Mouse (Mus musculus) left cerebral cortex, postnatal 4 days (tissue): ENCODE measurements around the gene Pla2g10. TPM values are rescaled to one million over a fixed set of nuclear protein-coding genes. Genes with fewer than 3 reads are reported as not detected.
A peak's percentile ranks its signal among the peaks of the same experiment; 100 is the strongest.
"Not testable (repeated sequence)": the region's sequence is repeated elsewhere in the genome, so short reads cannot be mapped to it uniquely, and the experiment has no call there.

Source experiments
- DNase-seq: peaks from one replicate; pipeline ENCODE4 v3.0.0-alpha.2; 2022
- intact Hi-C: fragments of 180-260 bp; cut with DNase I; formaldehyde crosslinking; loops from one replicate; pipeline ENCODE4 v1.15.1; 2025
- total RNA-seq, 2 experiments: library from RNA; stranded (reverse); gene quantifications; 2 replicates each; pipeline ENCODE4 v1.2.3; 2021

The Pla2g10 gene
- not detected for total RNA-seq

DNA sequence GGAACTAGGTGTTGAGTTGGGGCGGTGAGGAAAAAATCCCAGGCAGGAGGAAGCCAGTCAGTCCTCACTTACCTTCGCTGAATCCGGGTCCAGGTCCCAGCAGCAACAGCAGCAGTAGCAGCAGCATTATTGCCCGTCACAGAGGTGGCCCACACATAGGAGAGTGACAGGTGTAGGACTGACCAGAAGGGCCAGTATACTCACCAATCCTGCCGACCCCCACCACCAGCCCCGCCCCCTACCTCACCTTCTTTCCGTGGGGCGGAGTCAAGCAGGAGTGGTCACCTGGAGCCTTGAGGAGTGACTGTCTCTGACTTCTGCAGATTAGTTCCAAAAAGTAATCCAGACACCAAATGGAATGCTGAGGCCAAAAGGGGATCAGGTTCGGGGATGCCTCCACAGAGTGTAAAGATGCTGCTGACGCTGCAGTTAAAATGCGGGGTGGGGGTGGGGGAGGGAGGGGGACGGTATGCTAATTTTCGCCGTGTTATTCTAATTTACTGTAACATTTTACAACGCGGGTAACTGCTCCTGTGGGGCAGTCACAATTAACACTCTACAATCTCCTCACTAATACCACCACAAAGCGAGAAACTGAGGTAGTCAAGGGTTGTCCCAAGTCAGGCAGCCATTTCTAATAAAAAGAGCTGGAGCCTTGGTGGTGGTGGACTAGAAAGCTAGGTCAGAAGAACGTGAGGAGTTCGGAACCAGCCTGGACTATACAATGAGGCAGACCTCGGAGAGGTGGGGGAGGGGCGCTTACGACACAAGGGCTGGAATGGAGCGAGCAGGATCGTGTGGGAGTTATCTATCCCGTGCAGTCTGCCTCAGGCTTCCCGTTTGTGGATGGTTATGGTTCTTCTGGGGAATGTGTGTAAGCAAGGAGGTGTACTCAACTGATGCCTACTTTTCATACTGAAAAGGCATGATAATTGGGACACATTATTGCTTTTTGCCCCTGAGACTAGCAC lies at the start of gene Pla2g10:
Pla2g10 (minus strand) TSS at position 699 of the 971 bp plus-strand sequence.
- no peak for DNase-seq
- intact Hi-C loops, result no loop called here

DNA sequence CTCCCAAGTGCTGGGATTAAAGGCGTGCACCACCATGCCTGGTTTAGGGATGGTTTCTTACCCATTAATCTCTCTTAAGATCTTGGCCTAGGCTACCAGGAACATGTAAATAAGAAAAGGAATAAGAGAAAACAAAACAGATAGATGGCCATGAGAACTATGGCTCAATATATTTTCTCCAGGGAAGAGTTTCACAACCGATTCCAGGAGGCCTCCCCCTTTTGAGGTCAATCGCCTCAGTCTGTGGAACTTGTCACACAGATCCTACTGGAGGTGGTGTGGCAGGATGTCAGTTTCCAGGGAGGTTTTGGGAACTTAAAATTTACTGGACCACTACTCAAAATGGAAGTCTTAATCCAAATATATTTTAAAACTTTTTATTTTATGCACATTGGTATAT lies 43.9 kb upstream of the Pla2g10 start:
- DNase-seq, intact Hi-C loops: not testable (repeated sequence)

DNA sequence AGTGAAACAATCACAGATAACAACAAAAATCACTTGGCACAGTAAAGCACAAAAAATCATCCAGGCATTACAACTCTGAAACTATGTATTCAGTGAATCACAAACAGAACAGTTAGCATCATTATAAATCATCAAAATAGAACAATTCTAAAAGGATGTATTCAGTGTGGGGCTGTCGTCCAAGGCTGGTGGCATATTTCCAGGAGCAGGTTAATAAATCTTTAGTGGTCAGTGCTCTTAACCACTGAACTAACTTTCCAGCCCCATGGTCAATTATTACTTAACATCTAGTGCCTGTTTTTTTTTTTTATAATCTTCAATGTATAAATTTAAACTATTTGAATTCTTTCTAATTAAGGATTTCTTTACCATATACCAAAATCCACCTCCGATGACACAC lies 43.2 kb upstream of the Pla2g10 start:
- intact Hi-C loops, DNase-seq: not testable (repeated sequence)

DNA sequence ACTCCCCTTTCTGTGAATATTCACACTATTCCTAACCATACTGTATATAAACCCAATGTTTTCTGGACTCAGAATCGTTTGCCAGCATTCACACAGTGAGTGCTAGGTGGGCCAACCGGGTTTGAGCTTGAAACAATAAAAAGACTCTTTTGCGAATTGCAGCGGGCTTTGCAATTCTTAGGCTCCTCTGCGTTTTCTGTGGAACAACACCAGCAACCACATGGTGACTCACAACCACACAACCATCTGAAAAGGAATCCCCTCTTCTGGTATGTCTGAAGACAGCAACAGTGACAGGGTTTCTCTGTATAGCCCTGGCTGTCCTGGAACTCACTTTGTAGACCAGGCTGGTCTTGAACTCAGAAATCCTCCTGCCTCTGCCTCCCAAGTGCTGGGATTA lies 41.3 kb upstream of the Pla2g10 start:
- intact Hi-C loops, DNase-seq: not testable (repeated sequence)

DNA sequence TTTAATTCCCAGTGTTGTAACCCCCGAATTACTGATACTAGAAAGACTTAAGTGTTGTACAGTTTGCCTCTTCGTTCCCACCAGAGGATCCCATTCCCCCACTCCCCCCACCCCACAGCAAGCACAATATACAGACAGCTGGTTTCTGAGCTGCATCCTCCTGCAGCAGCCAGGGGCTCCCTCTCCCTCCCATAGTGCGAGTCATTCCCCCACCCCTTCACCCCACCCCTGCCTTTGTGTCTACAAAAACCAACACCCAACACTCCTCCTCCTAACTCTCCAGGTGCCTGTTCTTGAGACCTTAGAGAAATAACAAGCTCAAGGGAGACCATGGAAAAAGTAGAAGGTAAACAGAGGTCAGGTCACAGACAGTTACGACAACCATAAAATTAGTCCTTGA lies 40.8 kb upstream of the Pla2g10 start:
- intact Hi-C loops, DNase-seq: not testable (repeated sequence)

DNA sequence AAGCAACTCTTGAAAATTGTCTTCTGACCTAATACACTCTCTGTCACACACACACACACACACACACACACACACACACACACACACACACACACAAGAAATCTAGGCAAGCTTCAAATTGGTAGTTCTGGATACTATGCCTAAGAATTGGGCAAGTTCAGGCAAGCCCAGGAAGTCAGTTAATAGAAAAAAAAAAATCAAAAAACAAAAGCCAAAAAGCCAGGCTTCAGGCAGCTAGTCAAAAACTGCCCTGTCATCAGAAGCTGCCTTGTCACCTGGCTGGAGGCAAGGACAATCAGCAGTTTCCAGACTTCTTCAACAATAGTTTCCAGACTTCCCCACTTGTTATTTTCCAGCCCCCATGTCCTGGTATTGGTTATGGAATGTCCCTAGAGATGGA lies 35.6 kb upstream of the Pla2g10 start:
- intact Hi-C loops, result no loop called here

DNA sequence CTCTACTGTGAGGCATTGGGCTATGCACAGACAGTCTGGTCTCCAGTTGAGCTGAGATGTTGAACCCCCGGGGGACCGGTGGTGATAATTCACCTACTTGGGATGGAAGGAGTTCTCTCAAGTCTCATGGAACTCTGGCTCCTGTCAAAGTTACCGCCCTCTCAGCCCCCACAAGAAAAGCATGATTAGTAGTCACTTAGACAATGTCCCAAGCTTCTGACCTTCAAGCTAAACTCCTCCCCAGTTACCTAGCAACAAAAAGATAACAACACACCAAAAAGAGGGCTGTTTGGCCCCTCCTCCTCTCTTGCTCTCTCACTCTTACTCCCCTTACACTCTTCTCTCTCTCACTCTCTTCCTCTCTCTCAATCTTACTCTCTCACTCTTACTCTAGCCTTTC lies 33.7 kb upstream of the Pla2g10 start:
- no peak for DNase-seq
- intact Hi-C loops, result no loop called here

More for the DNA sequence above, 35.6 kb upstream of the Pla2g10 start:
- DNase-seq, result no peak

DNA sequence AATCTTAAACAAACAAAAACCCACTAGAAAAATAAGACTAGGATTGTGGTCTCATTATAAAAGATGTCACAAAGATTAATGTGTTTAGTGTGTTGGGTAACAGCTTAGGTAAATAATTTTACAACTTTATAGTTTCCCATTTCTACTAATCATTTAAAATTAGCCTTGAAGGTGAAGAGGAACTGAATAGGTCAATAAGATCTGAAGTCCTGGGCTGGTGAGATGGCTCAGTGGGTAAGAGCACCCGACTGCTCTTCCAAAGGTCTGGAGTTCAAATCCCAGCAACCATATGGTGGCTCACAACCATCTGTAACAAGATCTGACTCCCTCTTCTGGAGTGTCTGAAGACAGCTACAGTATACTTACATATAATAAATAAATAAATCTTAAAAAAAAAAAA lies 32.0 kb upstream of the Pla2g10 start:
- DNase-seq, intact Hi-C loops: not testable (repeated sequence)

DNA sequence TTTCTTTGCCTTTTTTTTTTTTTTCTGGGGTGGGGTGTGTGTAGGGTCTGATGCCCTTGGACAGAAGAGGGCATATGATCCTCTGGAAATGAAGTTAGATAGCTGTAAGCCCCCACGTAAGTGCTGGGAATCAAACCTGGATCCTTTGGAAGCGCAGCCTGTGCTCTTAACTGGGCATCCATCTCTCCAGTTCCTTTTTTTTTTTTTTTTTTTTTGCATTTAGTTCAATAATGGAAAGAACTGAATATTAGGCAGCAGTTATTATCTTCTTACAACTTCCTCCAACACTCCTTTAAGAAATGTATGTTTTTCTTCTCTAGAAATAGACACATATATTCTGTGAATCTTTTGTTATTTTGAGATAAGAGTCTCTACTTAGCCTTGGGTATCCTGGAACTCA lies 27.0 kb upstream of the Pla2g10 start:
- intact Hi-C loops, result no loop called here
- no peak for DNase-seq

DNA sequence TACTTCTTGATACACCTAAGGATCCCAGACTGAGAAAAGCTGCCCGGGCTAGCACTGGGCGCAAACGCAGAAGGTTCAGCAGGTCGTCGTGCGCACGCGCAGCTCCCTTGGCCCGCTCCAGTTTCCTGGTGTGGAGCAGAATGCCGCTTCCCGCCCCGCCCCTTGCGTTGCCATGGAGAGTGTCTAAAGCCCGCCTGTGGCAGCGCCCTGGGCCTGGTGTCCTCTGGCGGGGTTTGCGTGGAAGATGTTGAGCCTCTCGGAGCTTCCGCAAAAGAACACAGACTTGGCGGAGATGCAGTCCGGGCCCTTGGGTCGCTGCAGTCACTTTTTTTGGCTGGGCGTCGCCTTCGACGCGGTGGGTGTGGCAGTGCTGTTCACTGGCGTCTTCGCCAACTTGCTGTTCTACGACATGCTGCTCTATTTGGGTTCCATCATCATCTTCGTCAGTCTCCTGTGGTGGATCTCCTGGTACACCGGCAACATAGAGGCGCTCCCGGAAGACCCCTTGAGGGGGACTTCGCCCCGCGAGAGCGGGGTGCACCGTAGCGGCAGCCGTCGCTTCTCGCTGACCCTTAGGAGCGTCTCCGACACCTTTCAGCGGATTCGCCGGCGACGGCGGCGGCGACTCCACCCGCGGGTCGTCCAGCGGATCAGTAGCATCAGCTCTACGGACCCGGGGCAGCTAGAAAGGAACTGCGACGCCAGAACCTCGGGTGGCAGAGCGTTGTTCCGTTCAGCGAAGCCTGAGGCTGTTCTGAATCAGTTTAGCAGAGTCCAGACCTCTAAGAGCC lies 23.8 kb upstream of the Pla2g10 start:
- intact Hi-C loops, result no loop called here
- DNase-seq, result peak; percentile 96

DNA sequence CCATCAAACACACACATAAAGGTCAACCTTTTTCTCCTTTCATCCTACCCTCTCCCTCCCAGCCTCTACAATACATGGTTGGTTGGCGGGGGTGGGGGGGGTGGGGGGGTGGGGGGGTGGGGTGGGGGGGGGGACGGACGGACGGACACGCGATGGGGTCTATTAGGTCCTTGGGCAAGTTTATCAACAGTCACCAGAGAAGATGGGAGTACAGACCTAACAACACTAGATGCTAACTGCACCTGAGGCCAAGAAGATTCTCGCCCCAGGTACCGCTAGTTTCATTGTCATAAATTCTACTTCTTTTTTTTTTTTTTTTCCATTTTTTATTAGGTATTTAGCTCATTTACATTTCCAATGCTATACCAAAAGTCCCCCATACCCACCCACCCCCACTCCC lies 23.2 kb upstream of the Pla2g10 start:
- DNase-seq, result no peak
- intact Hi-C loops, result no loop called here

DNA sequence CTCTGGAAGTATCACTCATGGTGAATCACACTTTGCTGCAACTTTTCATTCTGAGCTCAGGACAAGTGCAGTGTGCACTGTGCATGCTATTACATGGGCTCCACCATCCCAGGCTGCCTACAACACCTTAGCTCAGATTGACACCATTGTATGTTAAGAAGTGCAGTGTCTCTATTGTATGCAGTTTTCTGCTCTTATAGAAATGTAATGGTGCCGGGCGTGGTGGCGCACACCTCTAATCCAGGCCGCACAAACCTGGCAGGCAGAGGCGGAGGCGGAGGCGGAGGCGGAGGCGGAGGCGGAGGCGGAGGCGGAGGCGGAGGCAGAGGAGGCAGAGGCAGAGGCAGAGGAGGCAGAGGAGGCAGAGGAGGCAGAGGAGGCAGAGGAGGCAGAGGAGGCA lies 19.8 kb upstream of the Pla2g10 start:
- intact Hi-C loops, result no loop called here
- no peak for DNase-seq

DNA sequence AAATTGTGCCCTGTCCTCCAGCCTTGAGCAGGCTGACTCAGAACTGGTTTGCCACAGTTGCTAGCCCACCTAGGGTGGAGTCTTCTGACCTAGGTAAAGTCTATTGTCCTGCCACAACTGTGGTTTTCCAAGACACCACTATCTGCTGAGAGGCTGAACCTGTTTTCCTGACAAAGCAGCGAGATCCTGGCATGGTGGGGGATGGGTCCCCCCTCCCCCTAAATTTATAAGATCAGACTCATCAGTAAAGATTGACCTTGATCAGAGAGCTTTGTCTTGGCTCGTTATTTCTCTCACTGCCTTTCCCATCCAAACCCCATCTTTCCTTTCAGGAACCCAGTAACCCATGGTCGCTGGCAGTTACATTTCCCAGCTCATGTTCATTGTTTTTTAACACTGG lies 19.2 kb upstream of the Pla2g10 start:
- intact Hi-C loops, result no loop called here
- no peak for DNase-seq

DNA sequence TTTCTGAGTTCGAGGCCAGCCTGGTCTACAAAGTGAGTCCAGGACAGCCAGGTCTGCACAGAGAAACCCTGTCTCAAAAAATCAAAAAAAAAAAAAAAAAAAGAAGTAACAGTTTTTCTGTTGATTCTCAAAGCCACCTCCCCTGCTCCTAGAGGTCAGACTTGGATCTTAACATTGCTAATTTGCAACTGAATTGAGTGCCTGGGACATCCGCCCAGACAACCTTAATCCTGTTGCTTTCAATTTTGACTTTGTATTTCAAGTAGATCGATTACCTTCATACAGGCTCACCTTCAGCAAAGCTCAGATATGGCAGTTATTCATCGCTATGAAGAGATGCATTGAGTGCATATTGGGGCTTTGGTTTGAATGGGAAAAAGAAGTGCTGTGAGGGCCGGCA lies 18.5 kb upstream of the Pla2g10 start:
- intact Hi-C loops, result no loop called here

DNA sequence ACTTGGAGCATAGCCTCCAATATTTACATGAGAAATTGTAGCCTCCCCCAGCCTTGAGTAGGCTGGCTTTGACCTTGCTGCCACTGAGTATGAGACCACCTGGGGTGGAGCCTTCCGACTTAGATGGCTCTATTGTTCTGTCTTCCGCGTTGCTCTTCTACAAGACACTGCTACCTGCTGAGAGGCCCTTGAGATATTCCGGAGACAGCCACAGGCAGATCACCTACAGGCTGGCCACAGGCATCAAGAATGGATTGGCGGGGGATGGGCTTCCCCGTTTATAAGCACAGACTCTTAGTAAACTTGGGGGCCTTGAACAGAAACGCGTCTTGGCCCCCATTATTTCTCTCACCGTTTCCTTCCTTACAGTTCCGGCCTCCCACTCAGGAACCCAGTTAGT lies 18.0 kb upstream of the Pla2g10 start:
- intact Hi-C loops, DNase-seq: not testable (repeated sequence)

More for the DNA sequence above, 18.5 kb upstream of the Pla2g10 start:
- no peak for DNase-seq

DNA sequence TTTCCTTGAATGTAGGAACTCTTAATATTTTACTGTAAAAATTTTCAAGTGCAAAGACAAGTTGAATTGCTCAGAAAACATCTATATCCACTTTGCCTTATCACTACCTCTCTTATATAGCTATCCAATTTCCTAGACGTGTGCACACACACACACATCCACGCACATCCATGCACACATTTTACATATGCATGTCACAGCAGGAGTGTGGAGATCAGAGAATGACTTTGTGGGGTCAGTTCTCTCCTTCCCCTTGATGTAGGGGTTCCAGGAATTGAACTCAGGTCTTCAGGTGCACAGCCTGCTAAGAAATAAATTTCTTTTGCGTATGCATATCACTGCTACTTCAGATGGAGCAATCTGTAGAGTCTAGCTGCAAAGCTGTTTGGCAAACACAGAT lies 17.3 kb upstream of the Pla2g10 start:
- intact Hi-C loops, result no loop called here
- no peak for DNase-seq

DNA sequence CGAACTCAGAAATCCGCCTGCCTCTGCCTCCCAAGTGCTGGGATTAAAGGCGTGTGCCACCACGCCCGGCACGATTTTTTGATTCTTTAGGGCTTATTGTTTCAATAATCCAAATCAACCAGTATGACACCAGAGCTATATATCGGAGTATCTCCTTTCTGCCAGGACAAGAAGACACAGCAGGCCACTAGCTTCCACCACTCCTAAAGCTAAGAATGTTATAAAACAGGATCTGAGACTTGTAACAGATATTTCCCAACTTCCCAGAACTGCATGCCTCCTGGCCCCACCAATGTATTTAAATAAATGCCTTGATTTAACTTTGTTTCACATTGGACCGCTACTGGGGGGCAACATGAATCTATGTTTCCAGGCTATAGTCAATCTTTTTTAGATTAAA lies 16.9 kb upstream of the Pla2g10 start:
- intact Hi-C loops, result no loop called here
- no peak for DNase-seq

DNA sequence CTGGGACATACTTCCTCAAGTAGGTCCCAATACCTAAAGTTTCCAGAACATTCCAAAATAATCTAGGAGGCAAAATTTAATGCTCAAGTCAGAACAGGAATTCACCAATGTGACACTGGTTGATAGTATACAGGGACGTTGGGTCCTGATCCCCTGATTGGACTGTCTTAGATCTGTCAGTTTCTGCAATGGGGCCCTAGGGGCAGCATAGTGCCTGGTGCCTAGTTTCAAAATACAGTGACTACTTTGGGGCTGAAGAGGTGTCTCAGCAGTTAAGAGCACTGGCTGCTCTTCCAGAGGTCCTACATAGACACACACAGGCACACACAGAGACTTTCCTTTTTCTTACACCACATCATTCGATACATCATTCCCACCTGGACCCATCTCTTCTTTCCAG lies 10.1 kb upstream of the Pla2g10 start:
- intact Hi-C loops, result no loop called here
- no peak for DNase-seq

DNA sequence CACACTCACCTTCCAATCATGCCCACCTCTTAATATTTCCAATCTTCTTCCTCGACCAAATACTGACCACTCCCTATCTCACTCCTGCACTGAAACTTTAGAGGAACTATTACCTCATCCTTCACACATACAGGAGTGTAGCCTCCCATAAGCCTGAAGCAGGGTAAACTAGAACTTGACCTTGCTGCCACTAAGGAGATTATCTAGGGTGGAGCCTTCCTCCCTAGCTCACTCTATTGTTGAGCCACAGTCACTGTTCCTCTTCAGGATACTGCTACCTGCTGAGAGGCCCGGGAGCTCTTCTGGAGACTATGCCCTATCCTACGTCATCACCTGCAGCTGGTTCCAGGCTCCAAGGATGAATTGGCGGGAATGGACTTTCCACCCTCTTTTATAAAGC lies 8.3 kb upstream of the Pla2g10 start:
- intact Hi-C loops, DNase-seq: not testable (repeated sequence)

DNA sequence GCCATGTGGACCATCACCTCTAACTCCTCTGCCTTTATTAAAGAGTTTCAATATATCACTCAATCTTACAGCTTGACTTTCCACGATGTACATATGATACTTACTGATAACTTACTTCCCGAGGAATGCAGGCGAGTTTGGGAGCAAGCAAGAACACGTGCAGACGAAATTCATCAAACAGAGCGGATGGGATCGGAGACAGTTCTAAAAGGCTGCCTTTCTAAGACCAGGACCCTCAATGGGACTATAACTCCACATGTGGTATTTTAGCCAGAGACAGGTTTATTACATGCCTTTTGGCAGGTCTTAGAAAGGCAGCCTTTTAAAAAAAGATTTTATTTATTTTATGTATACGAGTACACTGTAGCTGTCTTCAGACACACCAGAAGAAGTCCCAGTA lies 5.2 kb upstream of the Pla2g10 start:
- no peak for DNase-seq
- intact Hi-C loops, result no loop called here

DNA sequence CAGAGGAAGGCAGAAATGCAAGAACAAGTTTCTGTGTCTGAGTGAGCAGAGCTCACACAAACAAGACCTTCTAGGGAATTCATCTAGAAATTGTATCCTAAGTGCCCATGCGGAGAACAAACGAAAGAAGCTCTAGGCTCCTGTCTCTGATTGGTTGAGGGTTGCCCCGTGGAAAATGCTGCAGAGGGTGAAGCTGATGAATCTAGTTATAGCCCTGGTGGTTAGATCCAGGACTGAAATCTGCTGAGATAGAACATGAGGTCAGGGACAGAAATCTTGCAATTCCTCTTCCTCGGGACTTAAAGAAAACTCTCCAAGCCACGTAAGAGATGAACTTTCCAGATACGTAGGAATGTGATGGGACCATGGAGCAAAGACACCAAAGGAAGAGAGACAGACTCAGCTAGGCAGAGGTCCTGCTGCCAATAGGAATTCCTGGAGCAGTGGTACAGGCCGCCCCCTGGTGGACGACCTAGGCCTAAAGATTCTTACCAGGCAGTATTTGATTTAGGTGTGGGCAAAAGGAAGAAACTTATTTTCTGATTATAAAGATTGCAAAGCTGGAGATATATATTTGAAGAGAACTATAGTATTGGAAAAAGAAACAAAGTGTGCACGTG lies 2.8 kb upstream of the Pla2g10 start:
- intact Hi-C loops, result loop anchor here (2.0 kb wide), 1 partner anchor 201 kb away; no protein-coding TSS in a partner anchor
- peak; percentile 82 for DNase-seq
